Mouse (Mus musculus) layer of hippocampus, postnatal 14 days (tissue): ENCODE measurements around the gene B2m. TPM values are rescaled to one million over a fixed set of nuclear protein-coding genes. Genes with fewer than 3 reads are reported as not detected.

Source experiments
- DNase-seq, 2 experiments: peaks; one replicate each; pipeline ENCODE4 v3.0.0; 2021 to 2022; ENCODE audit warnings: low spot score in 2 of 2, mixed read lengths in 1 of 2
- total RNA-seq, 2 experiments: library from RNA; stranded (reverse); gene quantifications; 2 replicates each; pipeline ENCODE4 v1.2.3; 2021

B2m gene
- total RNA-seq, 2 experiments from 2014 or later: 70.8 to 93.3 TPM

DNA sequence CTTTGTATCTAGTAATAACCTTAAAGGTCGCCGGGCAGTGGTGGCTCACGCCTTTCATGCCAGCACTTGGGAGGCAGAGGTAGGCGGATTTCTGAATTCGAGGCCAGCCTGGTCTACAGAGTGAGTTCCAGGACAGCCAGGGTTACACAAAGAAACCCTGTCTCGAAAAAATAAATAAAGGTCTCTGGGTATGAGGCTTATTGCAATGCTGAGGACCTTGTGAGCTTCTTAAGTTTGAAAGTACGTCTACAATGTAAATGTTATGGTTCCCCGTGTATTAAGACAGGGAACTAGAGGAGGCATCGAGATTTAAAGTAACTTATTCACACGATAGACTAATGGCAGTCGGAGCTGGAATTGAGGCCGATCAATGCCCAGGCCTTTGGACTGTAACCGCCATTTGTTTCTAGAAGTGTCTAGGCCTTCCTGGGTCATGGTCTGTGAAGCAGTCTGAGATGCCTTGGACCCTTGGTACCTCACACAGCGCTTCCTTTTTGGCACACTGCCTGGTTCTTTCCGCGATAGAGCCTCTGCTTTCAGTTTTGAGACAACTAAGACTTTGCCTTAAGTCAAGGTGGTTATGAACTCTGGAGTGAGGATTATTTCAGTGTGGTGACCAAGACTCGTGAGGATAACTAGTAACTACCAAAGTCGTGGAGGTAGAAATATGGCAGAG, 894 bp downstream of the B2m start:
- DNase-seq: peak; percentile 21 to 44

DNA sequence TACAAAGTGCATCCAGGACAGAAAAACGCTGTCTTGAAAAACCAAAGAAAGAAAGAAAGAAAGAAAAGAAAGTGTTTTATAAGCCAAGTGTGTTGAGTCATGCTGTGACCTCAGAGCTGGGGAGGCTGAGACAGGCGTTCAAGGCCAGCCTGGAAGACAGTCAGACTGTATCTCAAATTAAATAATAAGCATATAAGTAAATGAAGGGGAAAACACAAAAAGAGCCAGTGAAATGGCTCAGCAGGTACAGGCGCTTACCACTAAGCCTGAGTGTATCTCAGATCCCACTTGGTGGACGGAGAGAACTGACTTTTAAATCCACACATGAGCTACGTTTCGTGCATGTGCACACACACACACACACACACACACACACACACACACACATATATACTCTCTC, 1.8 kb downstream of the B2m start:
- no peak for DNase-seq

DNA sequence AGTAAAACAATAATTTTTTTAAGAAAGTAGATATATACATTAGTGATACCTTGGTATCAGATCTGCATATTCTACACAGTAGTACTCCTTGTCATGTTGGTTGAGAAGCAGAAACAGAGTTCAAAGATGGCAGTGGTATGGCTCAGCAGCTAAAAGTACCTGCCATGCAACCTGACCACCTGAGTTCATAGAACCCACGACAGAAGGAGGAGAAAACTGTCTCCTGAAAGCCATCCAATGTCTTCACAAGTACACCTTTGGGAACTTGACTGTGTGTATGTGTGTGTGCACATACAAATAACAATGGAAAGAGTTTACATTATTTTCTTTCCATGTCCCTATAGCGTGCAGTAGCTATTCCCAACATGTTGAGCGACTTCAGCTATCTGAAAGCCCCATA, 2.2 kb downstream of the B2m start:
- DNase-seq: no peak

DNA sequence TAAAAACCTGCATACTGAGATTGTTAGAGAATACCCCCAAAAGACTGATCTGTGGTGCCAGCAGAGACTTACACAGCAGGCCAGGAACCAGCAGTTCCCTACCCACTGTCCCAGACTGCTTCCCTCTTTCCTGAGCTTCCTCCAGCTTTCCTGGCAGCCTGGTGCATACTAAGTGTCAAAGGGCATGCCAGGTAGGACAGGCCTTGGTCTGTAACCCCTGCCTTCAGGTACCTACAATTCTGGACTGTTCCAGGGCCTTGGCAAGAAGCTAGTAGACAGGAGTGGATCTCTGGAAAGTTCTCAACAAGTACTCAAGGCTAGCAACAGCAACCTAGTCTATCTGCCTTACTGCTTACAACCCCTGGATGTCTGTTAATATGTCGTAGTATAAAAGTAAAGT, 3.7 kb downstream of the B2m start:
- no peak for DNase-seq

DNA sequence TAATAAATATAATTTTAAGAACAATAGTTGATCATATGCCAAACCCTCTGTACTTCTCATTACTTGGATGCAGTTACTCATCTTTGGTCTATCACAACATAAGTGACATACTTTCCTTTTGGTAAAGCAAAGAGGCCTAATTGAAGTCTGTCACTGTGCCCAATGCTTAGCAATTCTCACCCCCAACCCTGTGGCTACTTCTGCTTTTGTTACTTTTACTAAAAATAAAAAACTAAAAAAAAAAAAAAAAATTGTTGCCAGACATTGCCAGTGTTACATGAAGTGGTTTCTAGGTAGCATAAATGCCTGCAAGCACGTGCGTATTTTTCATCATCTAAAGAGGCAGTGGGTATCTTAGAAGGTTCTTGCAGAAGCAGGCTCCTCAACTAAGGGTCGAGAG, 5.4 kb downstream of the B2m start:
- DNase-seq: no peak

DNA sequence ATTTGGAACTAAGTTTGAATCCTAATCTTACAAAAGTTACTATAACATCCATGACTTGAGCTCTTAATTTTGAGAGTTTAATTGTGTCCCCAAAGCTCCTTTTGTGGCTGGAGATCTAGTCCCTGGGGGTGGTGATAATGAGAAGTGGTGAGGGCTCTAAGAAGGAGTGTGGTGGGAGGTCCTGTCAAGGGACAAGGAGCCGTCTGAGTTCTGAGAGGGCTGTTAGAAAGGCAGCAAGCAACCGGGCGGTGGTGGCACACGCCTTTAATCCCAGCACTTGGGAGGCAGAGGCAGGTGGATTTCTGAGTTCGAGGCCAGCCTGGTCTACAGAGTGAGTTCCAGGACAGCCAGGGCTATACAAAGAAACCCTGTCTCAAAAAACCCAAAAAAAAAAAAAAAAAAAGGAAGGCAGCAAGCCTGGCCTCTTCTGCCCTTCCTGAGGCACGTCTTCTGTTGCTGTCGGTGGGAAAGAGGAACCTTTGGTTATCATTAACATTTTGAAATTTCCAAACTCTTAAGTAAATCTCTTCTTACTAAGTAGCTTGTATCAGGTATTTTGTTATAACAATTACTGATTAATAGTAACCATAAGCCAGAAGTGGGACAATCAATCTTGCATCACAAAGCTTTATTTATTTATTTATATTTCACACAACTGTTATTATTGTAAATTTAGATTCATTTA, 6.3 kb downstream of the B2m start:
- DNase-seq: no peak

DNA sequence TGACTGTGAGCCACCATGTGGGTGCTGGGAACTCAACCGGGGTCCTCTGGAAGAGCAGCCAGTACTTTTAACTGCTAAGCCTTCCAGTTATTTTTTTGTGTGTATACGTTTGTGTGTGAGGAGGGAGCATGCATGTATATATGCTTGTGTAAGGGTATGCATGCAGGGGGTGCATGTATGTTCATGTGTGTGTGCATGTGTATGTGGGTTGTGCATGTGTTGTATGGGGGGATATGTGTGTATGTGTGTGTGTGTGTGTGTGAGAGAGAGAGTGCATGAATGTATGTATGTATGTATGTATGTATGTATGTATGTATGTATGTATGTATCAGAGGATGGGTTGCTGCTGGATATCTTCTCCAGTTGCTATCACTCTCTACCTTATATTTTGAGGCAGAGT, 7.0 kb downstream of the B2m start:
- no peak for DNase-seq

DNA sequence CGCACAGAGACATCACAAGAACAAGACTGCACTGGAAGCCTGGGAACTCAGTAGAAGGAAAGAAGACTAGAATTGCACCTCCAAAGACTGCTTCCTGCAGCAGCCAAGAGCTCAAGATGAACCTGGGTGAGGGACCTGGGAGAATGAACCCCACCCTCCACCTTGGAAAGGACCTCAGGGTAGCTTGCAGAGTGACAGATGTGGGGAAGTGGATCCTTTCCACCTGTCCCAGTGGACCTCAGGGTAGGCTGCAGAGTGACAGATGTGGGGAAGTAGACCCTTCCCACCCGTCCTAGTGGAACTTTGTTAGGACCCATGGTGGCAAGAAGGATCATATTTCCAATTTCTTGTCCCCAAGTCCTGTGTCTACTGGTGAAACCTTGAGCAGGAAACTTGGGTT, 7.8 kb downstream of the B2m start:
- DNase-seq: no peak

DNA sequence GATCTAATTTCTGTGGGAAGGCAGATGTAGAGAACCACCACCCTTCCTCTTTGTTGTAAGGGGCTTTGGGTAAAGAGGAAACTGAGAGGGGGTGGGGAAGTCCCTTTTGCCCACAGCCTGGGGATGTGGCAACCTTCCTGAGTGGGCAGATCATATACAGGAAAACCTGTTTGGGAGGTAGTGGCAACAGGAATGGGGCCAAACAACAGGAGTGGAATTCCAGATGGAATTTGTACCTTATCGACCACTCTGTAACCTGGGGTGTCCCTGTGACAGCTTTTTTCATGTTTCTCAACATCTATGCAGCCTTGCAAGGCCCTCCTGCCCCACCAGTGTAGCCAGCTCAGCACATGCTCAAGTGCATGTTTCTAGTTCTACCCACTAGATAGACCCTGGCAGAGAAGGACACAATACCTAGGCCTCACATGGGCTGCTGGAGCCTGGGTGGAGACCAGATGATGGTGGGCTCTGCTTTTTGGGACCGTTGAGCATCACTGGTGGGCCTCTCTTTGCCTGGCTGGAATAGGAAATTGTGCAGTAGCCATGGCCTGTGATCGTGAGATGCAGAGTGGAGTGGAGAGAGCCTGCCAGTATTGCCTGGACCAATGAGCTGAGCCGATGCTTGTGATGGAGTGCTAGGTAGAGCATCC, 8.7 kb downstream of the B2m start:
- no peak for DNase-seq

DNA sequence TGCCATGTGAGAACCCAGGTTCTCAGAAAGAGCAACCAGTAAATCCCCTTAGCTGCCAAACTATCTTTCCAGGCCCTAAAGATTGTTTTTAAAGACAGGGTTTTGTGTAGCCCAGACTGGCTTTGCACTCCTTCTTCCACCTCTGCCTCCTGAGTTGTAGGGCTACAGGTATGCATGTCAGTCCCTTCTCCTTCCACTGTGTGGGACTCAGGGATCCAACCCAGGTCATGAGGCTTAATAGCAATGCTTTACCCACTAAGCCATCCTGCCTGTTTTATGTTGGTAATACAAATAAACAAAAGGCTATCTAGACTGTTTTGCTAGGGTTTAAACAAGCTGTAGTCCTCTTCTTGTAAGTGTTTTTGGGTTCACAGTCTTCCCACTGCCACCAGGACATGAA, 10.1 kb downstream of the B2m start:
- no peak for DNase-seq

DNA sequence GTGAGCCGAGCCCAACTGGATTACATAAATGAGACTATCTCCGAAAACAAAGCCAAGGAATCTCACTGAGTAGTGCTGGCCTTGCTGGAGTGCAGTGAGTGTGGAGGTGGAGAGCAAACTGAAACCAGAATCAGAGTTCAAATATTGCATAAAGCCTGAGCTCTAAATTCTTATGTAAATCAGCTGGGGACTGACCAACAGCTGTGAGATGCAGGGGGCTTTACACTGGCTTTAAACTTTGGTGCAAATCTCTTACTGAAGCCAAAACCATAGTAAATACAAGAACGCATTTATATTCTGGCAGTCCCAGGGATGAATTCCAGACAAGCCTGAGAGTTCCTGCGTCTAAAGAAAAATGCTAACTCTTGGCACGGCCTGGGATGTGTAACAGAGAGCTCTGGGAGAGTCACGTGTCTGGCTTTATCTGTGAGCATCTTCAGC, 10.9 kb downstream of the B2m start:
- DNase-seq: no peak

DNA sequence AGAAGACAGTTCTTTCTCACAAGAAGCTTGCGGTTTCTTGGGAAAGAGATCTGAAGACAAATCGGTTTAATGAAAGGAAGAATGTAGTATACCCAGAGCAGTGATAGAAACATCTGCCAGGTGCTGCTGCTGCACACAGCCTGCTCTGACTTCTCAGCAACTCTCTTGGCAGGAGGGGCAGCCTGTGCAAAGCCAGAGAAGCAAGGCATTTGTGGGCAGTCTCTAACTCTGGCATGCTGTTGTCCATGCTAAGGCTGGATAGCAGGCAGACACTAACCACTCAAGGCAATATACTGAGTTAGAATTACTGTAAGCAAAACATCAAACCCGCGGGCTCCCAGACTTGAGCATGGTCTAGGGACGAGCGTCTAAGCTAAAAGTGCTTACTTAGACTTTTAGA, 12.2 kb downstream of the B2m start:
- no peak for DNase-seq

DNA sequence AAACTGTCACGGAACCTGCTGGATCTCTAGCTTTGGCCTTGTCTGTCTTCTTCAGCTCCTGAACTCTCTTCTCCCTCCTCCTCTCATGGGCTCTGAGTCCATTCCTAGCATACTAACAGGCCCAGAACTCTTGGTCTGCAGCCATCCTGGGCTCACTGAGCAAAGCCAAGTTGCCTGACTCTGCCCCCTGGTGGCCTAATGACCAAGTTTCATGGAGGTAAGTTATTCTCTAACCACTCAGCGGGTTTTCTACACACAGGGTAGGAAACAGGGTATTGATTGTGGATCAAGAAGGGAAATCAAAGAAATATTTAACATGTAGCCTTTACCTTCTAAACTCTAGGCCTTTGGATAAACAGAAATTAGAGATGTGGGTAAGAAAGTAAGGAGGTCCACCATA, 13.2 kb downstream of the B2m start, which contains the start of gene Trim69:
TSS of gene Trim69 (plus strand) at position 21 of the 400 bp plus-strand sequence.
- DNase-seq: peak; percentile 75 to 85

DNA sequence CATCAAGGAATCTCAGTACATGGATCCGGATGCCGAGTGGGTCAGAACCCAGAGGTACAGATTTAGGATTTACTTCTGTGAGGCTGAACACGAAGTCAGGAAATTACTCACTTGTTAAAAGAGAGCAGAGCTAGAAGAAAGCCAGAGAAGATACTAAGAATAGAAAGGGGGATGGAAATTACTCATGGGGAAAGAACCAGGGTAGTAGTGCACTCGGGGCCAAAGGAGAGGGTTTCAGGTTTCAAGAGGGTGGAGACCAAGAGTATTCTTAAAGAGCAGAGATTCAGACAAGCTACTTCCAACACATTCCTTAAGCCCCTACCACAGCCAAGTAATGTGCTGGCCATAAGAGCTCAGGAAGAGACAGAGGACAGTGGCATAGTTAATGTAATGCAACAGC, 14.1 kb downstream of the B2m start:
- no peak for DNase-seq

DNA sequence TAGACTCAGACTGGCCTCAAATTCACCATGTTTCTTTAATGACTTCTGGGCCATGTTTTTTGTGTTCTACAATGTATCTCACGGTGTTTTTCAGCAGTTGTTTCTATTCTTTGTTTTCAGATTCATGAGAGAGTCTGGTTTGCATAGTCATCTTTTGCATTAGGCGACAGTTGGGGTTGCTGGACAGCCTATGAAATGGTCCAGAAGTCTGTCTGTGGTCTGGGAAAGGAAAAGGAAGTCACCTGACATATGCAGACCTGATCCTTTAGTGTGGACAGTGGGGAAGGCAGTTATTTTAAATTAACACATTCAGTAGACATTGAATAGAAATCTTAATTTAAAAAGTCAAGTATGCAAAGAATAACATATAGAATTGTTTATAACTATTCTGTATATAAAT, 15.0 kb downstream of the B2m start:
- DNase-seq: no peak

DNA sequence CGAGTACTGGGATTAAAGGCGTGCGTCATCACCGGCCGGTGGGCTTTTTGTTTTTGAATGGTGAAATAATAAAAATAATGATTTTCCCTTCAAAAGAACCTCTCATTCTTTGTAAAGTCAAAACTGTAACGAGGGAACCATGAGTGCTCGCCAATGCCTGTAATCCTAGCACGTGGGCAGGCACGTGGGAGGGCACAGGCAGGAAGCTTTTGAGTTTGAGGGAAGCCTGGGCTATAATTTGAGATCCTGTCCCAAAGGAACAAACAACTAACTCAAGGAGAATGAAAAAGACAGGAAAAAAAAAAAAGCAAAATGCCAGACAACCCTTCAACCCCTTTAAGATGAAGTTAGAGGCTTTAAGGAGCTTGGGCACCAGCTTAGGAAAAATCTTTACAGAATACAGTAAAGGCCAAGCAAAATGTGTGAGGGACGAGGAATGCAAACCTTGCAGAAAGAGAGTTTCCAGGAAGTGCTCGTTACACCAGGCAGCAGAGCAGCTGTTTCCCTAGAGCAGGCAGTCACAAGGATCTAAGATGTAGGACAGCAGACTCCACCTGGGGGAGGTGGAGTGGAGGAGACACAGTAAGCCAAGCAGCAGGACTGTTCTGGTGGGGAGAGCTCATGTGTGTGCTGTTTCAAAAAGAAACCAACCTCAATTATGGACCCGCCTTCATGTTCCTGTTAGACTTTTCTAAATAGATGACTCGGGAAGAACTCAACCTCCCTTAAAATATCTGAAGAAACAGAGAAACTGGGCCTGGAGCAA, 16.1 kb downstream of the B2m start:
- DNase-seq: no peak

DNA sequence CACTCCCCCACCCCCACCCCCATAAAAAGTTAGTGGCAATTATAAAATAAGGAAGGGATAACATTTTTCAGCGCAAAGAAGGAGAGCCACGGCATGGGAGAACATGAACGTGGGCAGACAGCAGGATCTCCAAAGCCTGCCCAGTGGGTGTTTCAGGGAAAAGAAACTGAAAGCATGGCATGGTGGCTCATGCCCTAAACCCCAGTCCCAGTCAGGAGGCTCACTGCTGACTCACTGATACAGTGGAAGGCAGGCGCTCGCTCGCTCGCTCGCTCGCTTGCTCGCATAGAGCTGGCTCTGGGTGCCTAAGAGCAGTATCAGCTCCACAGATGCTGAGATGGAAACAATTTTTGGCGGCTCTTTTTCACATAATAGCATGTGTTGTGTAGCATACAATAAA, 16.8 kb downstream of the B2m start:
- DNase-seq: no peak

DNA sequence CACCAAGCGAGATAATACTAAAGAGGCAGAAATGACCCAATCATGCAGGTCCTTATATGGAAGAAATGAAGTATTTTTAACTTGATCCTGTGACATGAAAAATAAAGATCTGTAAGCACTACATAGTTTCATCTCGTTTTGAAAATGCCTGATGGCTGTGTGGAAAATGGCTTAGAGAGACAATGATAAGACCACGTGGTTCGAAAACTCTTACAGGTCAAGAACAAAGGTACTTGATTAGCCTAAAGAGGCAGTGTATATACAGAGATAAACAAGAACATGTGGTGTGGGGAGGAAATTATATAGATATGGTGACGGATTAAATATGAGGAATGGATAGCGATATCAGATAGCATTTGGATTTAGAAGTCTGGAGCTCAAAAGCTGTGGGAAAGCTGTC, 23.8 kb downstream of the B2m start:
- no peak for DNase-seq

DNA sequence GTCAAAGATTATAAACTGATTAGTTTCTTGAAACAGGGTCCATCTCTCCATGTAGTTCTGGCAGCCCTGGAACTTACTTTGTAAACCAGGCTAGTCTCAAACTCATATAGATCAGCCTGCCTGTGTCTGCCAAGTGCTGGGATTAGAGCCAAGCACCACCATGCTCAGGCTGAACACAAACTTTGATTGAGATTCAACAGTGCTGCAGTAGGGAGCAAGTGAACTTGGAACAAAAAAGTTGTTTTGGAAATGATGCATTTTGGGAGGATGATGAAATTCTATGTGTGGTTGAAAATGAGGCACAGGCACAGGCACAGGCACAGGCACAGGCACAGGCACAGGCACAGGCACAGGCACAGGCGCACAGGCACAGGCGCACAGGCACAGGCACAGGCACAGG, 24.7 kb downstream of the B2m start:
- DNase-seq: no peak

DNA sequence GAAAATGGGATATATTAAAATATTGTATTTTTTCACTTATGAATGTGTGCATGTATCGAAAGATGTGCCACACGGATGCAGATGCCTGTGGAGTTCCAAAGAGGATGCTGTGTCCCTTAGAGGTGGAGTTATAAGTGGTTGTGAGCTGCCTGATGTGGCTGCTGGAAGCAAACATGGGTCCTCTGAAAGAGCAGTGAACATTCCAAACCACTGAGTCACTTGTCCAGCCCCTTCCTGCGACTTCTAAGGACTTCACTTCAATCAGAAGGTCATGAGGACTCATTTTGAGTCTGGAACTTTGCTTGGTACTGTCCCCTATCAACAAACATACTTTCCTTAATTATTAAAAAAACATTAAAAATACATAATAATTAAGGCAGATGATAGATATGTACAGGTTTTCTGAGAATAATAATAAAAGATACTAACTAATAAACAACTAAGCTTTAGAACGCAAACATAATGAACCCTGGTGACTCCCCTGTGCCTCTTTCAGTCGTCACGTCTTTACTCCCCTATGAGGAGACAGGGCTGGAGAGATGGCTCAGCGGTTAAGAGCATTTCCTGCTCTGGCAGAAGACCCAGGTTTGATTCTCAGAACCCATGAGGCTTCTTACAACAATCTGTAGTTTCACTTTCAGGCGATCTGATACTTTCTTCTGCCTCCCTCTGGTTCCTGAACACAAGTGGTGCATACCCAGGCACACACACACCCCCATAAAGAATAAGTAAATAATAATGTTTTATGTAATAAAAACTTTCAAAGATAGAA, 32.8 kb downstream of the B2m start:
- DNase-seq: no peak

DNA sequence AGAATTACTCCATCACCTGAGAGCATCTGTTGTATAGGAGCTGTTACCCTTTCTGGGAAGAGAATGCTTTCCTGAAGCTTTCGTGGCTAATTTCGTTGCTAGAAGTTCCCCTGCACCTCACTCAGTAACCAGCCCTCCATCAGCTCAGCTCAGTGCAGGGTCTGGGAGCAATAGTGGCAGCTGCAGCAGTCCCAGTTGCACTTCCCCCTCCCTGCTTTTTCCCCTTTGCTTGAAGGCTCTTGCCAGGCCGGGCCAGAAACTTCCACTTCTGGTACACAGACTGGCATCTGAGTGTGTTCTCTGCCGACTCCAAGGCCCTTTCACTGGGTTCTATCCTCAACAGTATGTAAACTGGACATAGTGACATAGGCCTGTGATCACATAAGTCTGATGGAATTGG, 37.6 kb downstream of the B2m start:
- DNase-seq: no peak
